Mouse (Mus musculus) skeletal muscle tissue, adult 2 months (tissue): ENCODE results near the gene Gm11172.
A peak's percentile ranks its signal among the peaks of the same experiment; 100 is the strongest.
"Not testable (repeated sequence)": the region's sequence is repeated elsewhere in the genome, so short reads cannot be mapped to it uniquely, and the experiment has no call there.

Experiments
- DNase-seq: peaks from one replicate; pipeline ENCODE4 v3.0.0-alpha.2; 2012; ENCODE audit warnings: low read depth, low spot score

The Gm11172 gene

GRCm38 (mm10) chr16:10785371-10786231, 27.1 kb upstream of the Gm11172 start, which contains the start of gene Socs1:
Gene Socs1, minus strand, starts transcription at chr16:10785536.
- DNase-seq: peak; percentile 92

GRCm38 (mm10) chr16:10786288-10786687, 26.4 kb upstream of the Gm11172 start:
- DNase-seq: peak; percentile 86

GRCm38 (mm10) chr16:10786782-10787547, 25.8 kb upstream of the Gm11172 start:
- DNase-seq: peak; percentile 74

- DNase-seq: no peak
Measured at GRCm38 (mm10) chr16:10787548-10788058, 25.1 kb upstream of the Gm11172 start.

GRCm38 (mm10) chr16:10788271-10788670, 24.4 kb upstream of the Gm11172 start, which contains the start of gene Tnp2:
Gene Tnp2, minus strand, starts transcription at chr16:10788660.
- DNase-seq: no peak

- no peak for DNase-seq
Measured at GRCm38 (mm10) chr16:10788866-10789265, 23.8 kb upstream of the Gm11172 start.

GRCm38 (mm10) chr16:10790702-10791101, 22.0 kb upstream of the Gm11172 start, which contains the start of gene Prm3:
Gene Prm3, minus strand, starts transcription at chr16:10790914.
- DNase-seq: no peak

GRCm38 (mm10) chr16:10796034-10796433, 16.7 kb upstream of the Gm11172 start, which contains the start of gene Prm2:
Gene Prm2, minus strand, starts transcription at chr16:10796134.
- no peak for DNase-seq

GRCm38 (mm10) chr16:10802420-10802819, 10.3 kb upstream of the Gm11172 start:
- not testable (repeated sequence) for DNase-seq

GRCm38 (mm10) chr16:10805789-10806527, 6.8 kb upstream of the Gm11172 start, which contains the start of gene Prm1:
Gene Prm1, minus strand, starts transcription at chr16:10805839.
- no peak for DNase-seq

GRCm38 (mm10) chr16:10810376-10810775, 2.3 kb upstream of the Gm11172 start:
- DNase-seq: no peak

GRCm38 (mm10) chr16:10813726-10814125, 1.0 kb downstream of the Gm11172 start:
- no peak for DNase-seq

GRCm38 (mm10) chr16:10814864-10815263, 2.1 kb downstream of the Gm11172 start:
- DNase-seq: no peak

GRCm38 (mm10) chr16:10818579-10819135, 5.9 kb downstream of the Gm11172 start:
- no peak for DNase-seq

GRCm38 (mm10) chr16:10819966-10820365, 7.3 kb downstream of the Gm11172 start:
- no peak for DNase-seq

GRCm38 (mm10) chr16:10821387-10821786, 8.7 kb downstream of the Gm11172 start:
- DNase-seq: no peak

- DNase-seq: no peak
Measured at GRCm38 (mm10) chr16:10824536-10824935, 11.8 kb downstream of the Gm11172 start.

- DNase-seq: no peak
Measured at GRCm38 (mm10) chr16:10825840-10826239, 13.1 kb downstream of the Gm11172 start.

- DNase-seq: no peak
Measured at GRCm38 (mm10) chr16:10827269-10827668, 14.6 kb downstream of the Gm11172 start.

GRCm38 (mm10) chr16:10827766-10828460, 15.2 kb downstream of the Gm11172 start:
- no peak for DNase-seq
